Mouse (Mus musculus) urinary bladder, postnatal 10 days (tissue): ENCODE data around the gene Gm10097.

Experiments used
- DNase-seq: peaks from one replicate; pipeline ENCODE4 v3.0.0; 2022; ENCODE audit warnings: low spot score

Gene Gm10097

DNA sequence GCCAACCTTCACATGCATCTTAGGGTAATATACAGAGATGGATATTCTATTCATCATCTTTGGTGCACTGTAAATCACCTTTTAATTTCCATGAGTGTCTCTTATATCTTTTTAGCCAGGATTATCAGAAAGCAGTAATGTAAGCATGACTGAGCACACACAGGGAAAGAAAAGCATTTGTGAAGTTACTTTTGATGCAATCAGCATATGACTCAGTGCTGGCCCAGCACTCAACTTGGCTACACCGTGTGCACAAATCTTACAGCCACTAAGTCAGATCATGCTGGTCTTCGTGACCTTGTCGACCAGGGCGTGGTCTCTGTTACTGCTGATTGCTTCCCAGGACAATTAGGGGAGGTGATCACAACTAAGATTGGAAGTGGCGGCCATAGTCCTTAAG, 16.8 kb downstream of the Gm10097 start:
- no peak for DNase-seq

DNA sequence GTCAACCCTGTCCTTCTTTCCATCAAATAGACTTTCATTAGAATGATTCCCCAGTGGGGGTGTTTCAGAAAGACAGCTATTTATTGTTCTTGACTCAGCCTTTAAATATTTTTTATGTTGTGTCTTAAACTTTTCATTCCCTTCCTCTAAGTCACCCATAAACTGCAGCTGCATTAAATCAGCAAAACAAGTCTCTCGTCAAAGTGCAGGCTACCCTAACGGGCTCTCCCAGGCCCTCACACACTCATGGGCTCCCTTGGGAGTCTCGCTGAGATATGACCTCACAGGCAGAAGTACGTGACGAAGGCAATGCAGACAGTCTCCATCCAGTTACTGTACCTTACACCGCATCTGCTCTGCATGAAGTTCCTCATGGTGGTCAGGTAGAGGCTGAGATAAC, 17.3 kb downstream of the Gm10097 start:
- no peak for DNase-seq

DNA sequence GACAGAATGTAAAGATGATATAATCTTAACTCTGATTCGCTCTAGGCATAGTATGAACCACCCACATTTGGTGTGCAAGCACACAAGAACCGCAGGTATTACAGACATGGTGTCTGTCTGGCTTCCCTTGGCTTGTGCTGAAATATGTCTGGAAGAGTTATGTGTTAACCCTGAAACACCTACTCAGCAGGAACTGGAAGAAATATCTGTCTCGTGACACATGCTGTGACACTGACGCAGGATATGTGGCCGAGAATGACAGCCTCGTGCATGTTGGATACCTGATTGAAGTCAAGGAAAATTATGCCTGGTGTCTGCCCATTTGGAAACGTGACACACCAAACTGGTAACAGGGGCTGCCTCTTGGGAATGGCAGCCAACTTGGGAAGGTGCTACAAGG, 18.3 kb downstream of the Gm10097 start:
- DNase-seq = no peak

DNA sequence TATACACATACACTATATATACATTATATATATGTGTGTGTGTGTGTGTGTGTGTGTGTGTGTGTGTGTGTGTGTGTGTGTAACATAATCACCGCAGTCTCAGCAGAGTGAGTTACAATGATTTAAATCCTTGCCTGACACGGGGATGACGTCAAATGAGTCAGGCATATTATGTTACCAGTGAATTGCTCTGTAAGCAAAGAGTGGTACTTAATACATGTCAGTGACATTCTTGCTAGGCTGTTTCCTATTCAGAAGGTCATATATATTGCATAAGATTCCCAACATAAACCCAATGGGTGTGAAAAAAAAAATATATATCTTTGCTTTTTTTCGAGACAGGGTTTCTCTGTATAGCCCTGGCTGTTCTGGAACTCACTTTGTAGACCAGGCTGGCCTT, 20.1 kb downstream of the Gm10097 start:
- DNase-seq = no peak

DNA sequence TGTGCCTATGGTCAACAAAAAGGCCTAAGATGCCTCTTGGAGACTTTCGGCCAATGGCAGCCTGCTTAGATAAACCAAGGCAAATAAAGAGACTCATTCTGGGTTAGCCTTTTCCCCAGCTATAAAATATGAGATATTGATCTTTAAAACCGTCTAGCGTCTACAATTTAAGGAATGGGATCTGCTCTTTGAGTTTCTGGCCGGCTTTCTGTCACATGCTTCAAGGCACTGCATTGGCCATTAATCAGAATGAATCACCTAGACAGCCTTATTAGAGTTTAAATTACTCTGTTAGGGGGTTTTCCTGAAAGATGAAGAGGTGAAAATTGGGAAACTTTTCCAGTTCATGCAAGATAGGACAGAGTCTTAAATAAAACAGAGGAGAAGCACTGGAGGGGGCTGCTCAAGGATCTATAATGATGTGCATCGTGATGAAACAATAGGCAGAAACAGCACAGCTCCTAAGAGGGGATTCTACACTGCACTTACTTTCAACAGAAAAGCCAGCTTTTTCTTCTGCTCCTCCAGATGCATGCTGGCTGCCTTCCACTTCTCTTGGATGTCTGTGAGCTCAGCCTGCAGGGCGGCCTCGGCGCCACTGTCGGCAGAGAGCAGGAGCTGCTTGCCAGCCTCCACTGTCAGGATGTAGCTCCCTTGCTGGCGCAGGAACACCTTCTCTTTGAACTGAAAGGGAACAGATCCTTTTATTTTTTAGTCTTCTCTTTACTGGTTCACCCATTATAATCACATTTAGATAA, 28.2 kb downstream of the Gm10097 start:
- DNase-seq = no peak

DNA sequence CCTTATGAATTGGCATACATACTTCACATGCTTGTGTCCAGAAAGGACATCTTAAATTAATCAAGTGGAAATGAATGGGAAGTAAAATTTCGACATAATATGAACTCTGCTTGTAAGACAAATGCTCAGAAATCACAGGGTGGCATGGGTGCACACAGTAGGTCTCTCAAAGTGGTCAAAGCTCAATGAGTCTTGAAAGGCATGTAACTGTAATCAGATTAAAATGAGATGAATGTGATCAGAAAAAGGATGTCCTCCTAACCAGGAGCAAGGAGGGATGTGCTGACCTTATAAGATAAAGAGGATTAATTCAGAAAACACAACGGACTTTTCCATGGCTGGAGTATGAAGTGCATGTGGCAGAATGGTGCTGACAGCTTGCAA, 28.8 kb downstream of the Gm10097 start:
- DNase-seq = no peak

DNA sequence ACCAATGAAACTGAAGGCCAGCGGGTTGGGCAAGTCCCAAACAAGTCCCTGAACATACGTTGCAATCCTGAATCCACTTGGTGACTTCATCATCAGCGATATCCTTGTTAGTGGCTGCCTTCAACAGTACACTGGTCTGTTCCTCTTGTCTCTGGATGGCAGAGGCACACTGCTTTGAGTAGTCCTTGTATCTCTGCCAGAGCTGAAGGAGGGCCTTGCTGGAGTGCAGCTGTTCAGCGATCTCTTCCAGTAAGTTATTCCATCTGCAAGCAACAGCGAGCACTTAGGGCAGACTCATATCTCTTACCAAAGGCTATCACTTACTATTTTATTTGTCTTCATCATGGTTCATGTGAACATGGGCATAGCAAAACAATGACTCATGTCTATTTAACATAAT, 41.8 kb downstream of the Gm10097 start:
- DNase-seq = no peak

DNA sequence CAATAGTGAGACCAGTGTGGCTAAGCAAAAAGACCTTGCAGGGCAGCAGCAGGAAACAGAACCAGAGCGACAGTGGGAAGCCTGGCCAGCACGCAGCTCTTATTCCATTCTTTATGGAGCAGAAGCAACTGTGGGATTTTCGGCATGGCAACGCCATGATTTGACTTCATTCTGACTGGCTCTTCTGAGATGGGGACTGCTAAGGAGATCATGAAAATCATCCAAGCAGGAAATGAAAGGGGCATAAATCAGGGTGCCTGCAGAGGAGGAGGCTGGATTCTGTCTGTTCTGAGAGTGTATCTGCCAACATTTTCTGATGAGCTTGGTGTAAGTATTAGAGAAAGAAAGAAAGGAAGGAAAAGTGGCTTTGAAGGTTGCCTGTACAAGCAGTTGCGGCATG, 47.2 kb downstream of the Gm10097 start:
- DNase-seq = no peak

DNA sequence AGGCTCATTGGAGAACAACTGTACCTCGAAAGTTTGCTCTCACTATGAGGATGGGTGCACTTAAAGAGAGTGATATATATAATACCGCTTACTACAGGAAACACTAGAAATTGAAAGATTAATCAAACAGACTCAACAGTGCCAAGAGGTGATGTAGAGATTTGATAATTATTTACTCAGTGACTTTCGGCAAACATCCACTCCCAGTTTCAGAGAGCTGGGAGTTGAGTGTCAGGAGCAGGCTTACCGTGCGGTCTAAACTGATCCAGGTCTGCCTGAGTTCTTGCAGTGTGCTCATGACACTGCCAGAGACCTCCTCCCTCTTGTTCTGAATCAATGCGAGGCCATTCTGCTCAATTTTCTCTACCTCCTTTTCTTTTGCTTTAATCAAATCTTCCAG, 47.7 kb downstream of the Gm10097 start:
- no peak for DNase-seq
